Mouse (Mus musculus) thymus, adult 2 months (tissue): ENCODE data around the gene Gng12. TPM values are rescaled to one million over a fixed set of nuclear protein-coding genes. Genes with fewer than 3 reads are reported as not detected.
A peak's percentile ranks its signal among the peaks of the same experiment; 100 is the strongest.

ENCODE experiments used
- DNase-seq: peaks from one replicate; pipeline ENCODE4 v3.0.0; 2021
- H3K27ac ChIP-seq: fragments of 200-500 bp; 2 replicates; pipeline ENCODE4 v1.5.1; 2012; ENCODE audit warnings: low read length, control low read depth; ENCODE audit not compliant: control insufficient read depth, insufficient read depth
- H3K27me3 ChIP-seq: fragments of 200-500 bp; 2 replicates; pipeline ENCODE4 v1.6.1; 2012; ENCODE audit warnings: mild to moderate bottlenecking, low read length, moderate library complexity, mixed read lengths; ENCODE audit not compliant: control insufficient read depth, insufficient read depth
- H3K36me3 ChIP-seq: fragments of 200-500 bp; 2 replicates; pipeline ENCODE4 v1.6.1; 2012; ENCODE audit warnings: mild to moderate bottlenecking, low read length, moderate library complexity; ENCODE audit not compliant: control insufficient read depth, insufficient read depth
- H3K4me1 ChIP-seq: fragments of 200-500 bp; replicated peaks from 2 replicates; pipeline ENCODE4 v1.6.1; 2012; ENCODE audit warnings: low read length; ENCODE audit not compliant: control insufficient read depth, insufficient read depth
- H3K4me3 ChIP-seq: fragments of 200-500 bp; 2 replicates; pipeline ENCODE4 v1.5.1; 2012; ENCODE audit warnings: mild to moderate bottlenecking, low read length, control low read depth, moderate library complexity; ENCODE audit not compliant: control insufficient read depth, insufficient read depth
- CTCF ChIP-seq: fragments of 200-500 bp; IDR thresholded peaks from 2 replicates; pipeline ENCODE4 v1.5.1; 2012; ENCODE audit warnings: mild to moderate bottlenecking, control low read depth, low read length, moderate library complexity, borderline replicate concordance; ENCODE audit not compliant: control insufficient read depth, poor library complexity, insufficient read depth; ENCODE audit errors: extremely low read depth
- POLR2A ChIP-seq: fragments of 200-500 bp; IDR thresholded peaks from 2 replicates; pipeline ENCODE4 v1.6.1; 2012; ENCODE audit warnings: mild to moderate bottlenecking, low read length, control low read depth, moderate library complexity; ENCODE audit not compliant: control insufficient read depth, poor library complexity, insufficient read depth; ENCODE audit errors: extremely low read depth
- WGBS: fragments of 180-500 bp; shearing (Covaris S2); methylation state at CpG from one replicate; pipeline ENCODE4 v1.1.7; 2018; 5-methylcytosine and 5-hydroxymethylcytosine counted together
- polyA plus RNA-seq: library from polyadenylated mRNA; depleted of rRNA; stranded (reverse); fragments of >200 nt; gene quantifications from 2 replicates; pipeline ENCODE4 v1.2.3, GENCODE M21; 2012

Gng12 gene
- polyA plus RNA-seq, 1 experiment, result 10.8 TPM

- Histone ChIP-seq H3K27me3 (no peaks in the 10 kb centered on the region), H3K27ac (no peak overlapping the region), H3K36me3 (no peaks in the 10 kb centered on the region), H3K4me3 (no peak overlapping the region), H3K4me1 (peaks cover 5% of the 10 kb centered on the region; the same call in 1 of the 2 replicates)
- WGBS, result 90% methylated on average over 4 of the region's 4 CpGs
- no peak for DNase-seq
- TF ChIP-seq CTCF (no peak), POLR2A (no peak)
Observed at GRCm38 (mm10) chr6:67033604-67034003, 137.4 kb downstream of the Gng12 start.

GRCm38 (mm10) chr6:67034331-67035130, 138.3 kb downstream of the Gng12 start:
- no peak overlapping the region for H3K4me3 ChIP-seq
- no peak overlapping the region for H3K27ac ChIP-seq
- H3K36me3 ChIP-seq, result no peaks in the 10 kb centered on the region
- DNase-seq, result no peak
- no peaks in the 10 kb centered on the region for H3K27me3 ChIP-seq
- TF ChIP-seq POLR2A (no peak), CTCF (no peak)
- WGBS, result 85% methylated on average over 7 of the region's 7 CpGs
- H3K4me1 ChIP-seq, result peaks cover 5% of the 10 kb centered on the region; the same call in 1 of the 2 replicates

DNA sequence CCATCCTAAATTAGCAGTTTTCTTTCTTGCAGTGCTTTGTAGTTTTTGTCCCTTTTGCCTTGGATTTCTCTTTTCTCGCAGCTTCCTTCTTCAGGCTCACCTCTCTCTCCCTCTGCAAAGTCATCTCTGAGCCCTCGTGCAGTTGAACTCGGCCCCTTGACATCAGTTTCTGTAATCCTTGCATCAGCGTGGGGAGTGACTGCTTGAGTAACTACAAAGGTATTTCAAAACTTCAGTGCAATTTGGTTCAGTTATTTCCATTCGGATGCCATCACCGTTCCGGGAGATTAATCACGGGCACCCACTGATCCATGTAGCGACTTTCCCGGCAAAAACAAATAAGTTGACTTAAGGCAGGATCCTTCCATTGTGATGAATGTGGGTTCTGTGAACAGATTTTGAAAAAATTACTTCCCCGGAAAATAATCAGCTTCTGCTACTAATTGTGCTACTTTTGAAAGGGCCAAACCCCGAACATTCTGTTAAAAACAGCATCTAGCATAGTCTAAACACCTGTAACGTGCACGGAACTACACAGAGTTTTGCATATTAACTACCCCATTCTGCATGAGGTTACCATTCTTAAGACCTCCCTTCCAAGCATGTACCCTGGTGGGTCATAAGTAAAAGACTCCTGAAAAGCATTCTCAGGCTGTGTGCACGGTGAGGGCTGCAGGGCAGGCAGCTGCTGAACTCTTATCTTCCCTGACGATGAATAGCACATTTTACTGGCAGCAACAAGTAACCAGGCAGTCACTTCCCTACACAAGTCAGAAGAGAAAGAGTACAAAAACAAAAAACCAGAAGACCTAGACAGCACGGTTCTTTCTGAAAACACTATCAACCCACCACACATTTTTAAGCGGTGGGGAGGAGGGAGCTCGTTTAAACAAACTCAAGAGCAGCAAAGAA, 139.4 kb downstream of the Gng12 start:
- no peaks in the 10 kb centered on the region for H3K36me3 ChIP-seq
- no peaks in the 10 kb centered on the region for H3K27me3 ChIP-seq
- DNase-seq, result no peak
- TF ChIP-seq POLR2A, result no peak
- no peak for TF ChIP-seq CTCF
- 59% methylated on average over 19 of the region's 19 CpGs for WGBS
- H3K27ac ChIP-seq, result no peak overlapping the region
- H3K4me3 ChIP-seq, result no peak overlapping the region
- peaks cover 5% of the 10 kb centered on the region; the same call in 1 of the 2 replicates for H3K4me1 ChIP-seq

- DNase-seq, result peak; percentile 84
- WGBS, result under 1% methylated on average over 29 of the region's 29 CpGs
- Histone ChIP-seq H3K27me3 (no peaks in the 10 kb centered on the region), H3K27ac (no peak overlapping the region), H3K4me1 (peaks cover 5% of the 10 kb centered on the region; the same call in 1 of the 2 replicates), H3K36me3 (no peaks in the 10 kb centered on the region), H3K4me3 (peak overlapping the region; percentile 70)
- 0 out of 2 replicates have a peak, but pooled peaks have one; percentile 19 for TF ChIP-seq CTCF
- TF ChIP-seq POLR2A, result no peak
Observed at GRCm38 (mm10) chr6:67036356-67036811, 140.2 kb downstream of the Gng12 start.

DNA sequence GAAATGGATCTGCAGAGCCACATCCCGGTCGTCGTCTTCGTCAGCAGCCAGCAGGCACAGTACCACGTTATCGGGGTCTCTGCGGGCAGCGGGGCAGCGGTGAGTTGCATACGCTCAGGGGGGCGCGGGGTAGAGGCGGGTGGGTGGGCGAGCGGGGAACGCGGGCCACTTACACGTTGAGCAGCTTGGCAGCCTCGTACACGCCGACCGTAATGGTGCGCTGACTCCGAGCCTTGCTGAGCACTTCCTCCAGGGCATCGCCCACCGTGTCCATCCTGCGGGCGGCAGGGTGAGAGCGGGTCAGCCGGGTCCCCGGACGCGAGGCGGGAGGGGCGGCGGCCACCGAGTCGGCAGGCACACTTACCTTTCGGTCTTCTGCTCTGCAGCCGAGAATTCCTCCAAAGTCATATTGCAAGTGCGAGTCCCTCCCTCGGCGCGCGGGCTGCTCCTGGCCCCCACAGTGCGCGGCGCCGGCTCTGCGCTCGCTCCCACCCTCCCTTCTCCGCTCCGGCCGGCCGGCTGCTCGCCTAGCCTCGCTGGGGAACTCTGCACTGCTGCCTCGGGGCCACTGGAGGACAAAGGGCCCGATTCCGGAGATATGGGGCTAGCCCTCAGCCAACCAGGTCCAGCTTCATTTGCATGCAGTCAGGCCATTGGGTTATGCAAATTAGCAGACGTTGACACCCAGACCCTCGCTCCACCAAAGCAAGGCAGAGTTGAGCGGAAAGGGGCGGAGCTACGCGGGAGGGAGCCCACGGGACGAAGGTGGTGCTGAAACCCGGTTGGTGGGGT, 140.8 kb downstream of the Gng12 start, which contains the start of gene Gadd45a:
TSS of gene Gadd45a (minus strand) at position 621 of the 792 bp plus-strand sequence.
- Histone ChIP-seq H3K4me1 (peaks cover 5% of the 10 kb centered on the region; the same call in 1 of the 2 replicates), H3K4me3 (peak within 1 kb of the TSS; percentile 70), H3K27ac (0 out of 2 replicates have a peak within 1 kb of the TSS, but pooled peaks have one; percentile 2), H3K36me3 (no peaks in the 10 kb centered on the region), H3K27me3 (no peaks in the 10 kb centered on the region)
- peak; percentile 94 for DNase-seq
- TF ChIP-seq POLR2A (peak; percentile 99), CTCF (peak; percentile 71)
- under 1% methylated on average over 69 of the region's 69 CpGs for WGBS

DNA sequence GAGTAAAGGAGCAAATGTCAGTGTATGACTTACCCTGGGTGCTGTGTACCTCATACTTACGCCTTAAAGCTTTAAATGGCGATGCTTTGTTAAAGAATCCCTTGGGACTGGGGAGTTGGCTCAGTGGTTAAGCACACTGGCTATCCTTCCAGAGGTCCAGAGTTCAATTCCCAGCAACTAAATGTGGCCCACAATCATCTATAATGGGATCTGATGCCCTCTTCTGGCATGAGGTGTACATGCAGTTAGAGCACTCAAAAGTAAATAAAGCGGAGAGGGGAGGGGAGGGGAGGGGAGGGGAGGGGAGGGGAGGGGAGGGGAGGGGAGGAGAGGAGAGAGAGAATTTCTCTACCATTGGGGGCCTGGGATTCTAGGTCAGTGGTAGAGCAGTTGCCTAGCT, 142.8 kb downstream of the Gng12 start:
- TF ChIP-seq POLR2A (no peak), CTCF (no peak)
- H3K4me1 ChIP-seq, result peaks cover 5% of the 10 kb centered on the region; the same call in 1 of the 2 replicates
- H3K36me3 ChIP-seq, result no peaks in the 10 kb centered on the region
- WGBS, result 90% methylated on average over 3 of the region's 3 CpGs
- no peak overlapping the region for H3K27ac ChIP-seq
- DNase-seq, result no peak
- no peaks in the 10 kb centered on the region for H3K27me3 ChIP-seq
- no peak overlapping the region for H3K4me3 ChIP-seq
